Comparison of ENCODE assay signal across 8 mouse cellular contexts in the genomic region with DNA sequence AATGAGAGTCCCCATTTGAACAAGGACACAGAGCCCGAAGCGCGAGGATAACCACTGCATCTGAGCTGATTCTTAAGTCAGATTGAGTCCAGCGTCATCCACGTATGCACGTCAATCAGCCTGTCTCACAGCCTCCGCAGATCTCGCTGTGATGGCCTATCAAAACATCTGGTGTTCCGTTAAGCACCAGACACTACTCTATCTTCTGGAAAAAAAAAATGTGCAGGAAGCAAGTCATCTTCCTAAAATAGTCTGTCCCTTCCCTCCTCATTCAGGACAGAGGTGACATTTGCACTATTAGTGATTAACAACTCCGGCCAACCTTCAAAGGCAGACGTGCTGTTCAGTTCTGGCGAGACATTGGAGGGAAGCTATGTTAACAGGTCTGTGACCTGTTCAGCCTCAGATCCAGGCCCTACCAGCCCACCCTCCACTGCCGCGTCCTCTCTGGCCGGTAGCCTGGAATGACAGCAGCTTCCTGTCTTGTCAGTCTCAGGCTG.
DNase-seq lines count a peak whose midpoint lies in the region; ATAC-seq lines count a peak whose summit lies in the region.

No protein-coding gene starts in this region.

- no peaks in the 10 kb centered on the region for H3K27me3 ChIP-seq in embryonic facial prominence, embryonic 15.5 days

- H3K36me3 ChIP-seq in embryonic facial prominence, embryonic 15.5 days: no peaks in the 10 kb centered on the region

- no peak overlapping the region for H3K4me3 ChIP-seq in embryonic facial prominence, embryonic 15.5 days (replicated peaks)

- no peak overlapping the region for H3K9ac ChIP-seq in embryonic facial prominence, embryonic 15.5 days

- peaks cover 77% of the 10 kb centered on the region for H3K4me1 ChIP-seq in embryonic facial prominence, embryonic 15.5 days

- peak; percentile 55 for DNase-seq in gastrocnemius, adult 18-20 months (ENCODE audit: low spot score)
- DNase-seq in gastrocnemius, adult 8-10 months (ENCODE audit: low spot score in 2 of 2): no peak
- peak; percentile 55 to 72 for DNase-seq in kidney, adult 8-10 months
- DNase-seq in lung, postnatal 25 days (ENCODE audit: low spot score): peak; percentile 62
- DNase-seq in layer of hippocampus, adult 11-12 months (ENCODE audit: low spot score): no peak
- DNase-seq in ovary, postnatal 36 days (ENCODE audit: low spot score): no peak
- no peak for DNase-seq in embryo, embryonic 11 days

- no peak overlapping the region for H3K4me2 ChIP-seq in embryonic facial prominence, embryonic 15.5 days (replicated peaks)

- no peaks in the 10 kb centered on the region for H3K9me3 ChIP-seq in embryonic facial prominence, embryonic 15.5 days (replicated peaks)

- WGBS in embryonic facial prominence, embryonic 15.5 days: 59% methylated on average over 15 of the region's 15 CpGs

- H3K27ac ChIP-seq in embryonic facial prominence, embryonic 15.5 days (replicated peaks): peak overlapping the region; percentile 84; the same call in 1 of the 2 replicates

- no peak for ATAC-seq in embryonic facial prominence, embryonic 15.5 days (ENCODE audit: insufficient number of reproducible peaks, low FRiP score, low TSS enrichment, low read depth)

Comparison
In these comparisons a context has a peak if more than half of its experiments do, and no peak if none do; other contexts are left out.
1. DNase-seq: peak in gastrocnemius, adult 18-20 months (single experiment), kidney, adult 8-10 months (2 of 2) and lung, postnatal 25 days (single experiment); none in gastrocnemius, adult 8-10 months (0 of 2), layer of hippocampus, adult 11-12 months (single experiment), ovary, postnatal 36 days (single experiment) and embryo, embryonic 11 days (single experiment).